Mouse (Mus musculus): Measurements from ENCODE around the gene Tmprss2. TPM values are rescaled to one million over a fixed set of nuclear protein-coding genes. Genes with fewer than 3 reads are reported as not detected.
A peak's percentile ranks its signal among the peaks of the same experiment; 100 is the strongest.

Gene Tmprss2
- polyA plus RNA-seq, 1 experiment from 2014 or later = 0.23 TPM

DNA sequence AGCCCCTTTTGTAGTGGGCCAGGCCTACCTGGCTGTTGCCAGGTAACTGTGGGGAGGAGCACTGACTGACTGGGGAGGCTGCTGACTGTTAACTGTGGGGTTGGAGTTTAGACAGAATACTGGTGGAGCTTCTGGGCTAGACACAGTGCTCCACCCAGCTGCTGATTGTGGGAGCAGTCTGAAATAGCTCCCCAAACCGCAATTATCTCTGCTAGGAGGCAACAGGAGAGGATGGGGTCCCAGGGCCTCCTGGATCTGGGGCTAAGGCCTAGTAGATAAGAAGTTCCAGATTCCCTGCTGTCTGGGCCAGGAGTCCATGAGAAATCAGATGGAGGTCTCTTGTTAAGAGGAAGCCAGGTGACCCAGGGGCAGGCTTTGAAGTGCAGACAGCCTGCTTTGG lies 74.1 kb downstream of the Tmprss2 start:
- ATAC-seq (ENCODE audit: low FRiP score) = no peak
- Histone ChIP-seq H3K9ac (ENCODE audit: low read length) (no peak overlapping the region), H3K27ac (ENCODE audit: low read depth, low read length) (no peak overlapping the region), H3K4me1 (ENCODE audit: control insufficient read depth, insufficient read depth, low read length) (peaks cover 14% of the 10 kb centered on the region), H3K27me3 (ENCODE audit: control insufficient read depth, insufficient read depth, low read length) (no peaks in the 10 kb centered on the region), H3K4me2 (no peak overlapping the region), H3K36me3 (ENCODE audit: control insufficient read depth, insufficient read depth, low read length) (no peaks in the 10 kb centered on the region), H3K9me3 (ENCODE audit: control insufficient read depth, low read length) (no peaks in the 10 kb centered on the region), H3K4me3 (ENCODE audit: low read depth, low read length) (no peak overlapping the region)
- no peak for DNase-seq (ENCODE audit: low spot score, missing footprints)
- whole genome bisulfite sequencing = 83% methylated on average over 1 of the region's 1 CpGs

DNA sequence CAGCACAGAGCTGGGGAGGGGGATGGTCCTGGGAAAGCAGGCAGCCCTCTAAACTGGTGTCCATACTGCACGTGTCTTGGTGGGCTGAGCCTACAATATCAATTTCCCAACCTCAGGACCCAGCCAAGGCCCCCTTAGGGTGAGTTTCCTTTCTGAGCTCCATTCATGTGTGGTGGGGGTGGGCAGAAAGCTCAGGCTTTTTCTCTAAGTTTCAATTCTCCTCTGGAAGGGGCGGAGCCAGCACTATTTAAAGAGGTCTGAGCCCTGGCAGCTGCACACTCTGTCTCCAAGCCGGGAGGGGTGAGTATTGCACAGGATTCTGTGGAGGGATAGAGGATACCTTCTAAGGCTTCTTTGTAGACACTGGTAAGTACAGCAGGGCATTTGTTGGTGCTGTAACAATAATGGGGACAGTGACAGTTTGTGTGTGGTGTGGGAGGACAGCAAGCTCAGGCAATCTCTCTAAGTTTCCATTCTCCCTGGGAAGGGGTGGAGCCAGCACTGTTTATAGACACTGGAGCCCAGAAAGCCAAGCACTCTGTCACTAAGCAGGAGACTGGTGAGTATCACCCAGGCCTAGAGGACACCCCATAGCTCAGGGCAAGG lies 75.1 kb downstream of the Tmprss2 start:
- H3K9me3 ChIP-seq (ENCODE audit: control insufficient read depth, low read length) = no peaks in the 10 kb centered on the region
- ATAC-seq (ENCODE audit: low FRiP score) (peak; percentile 90), DNase-seq (ENCODE audit: low spot score, missing footprints) (peak; percentile 92)
- 12% methylated on average over 3 of the region's 3 CpGs for WGBS
- peak overlapping the region; percentile 16; the same call in 1 of the 2 replicates for H3K4me2 ChIP-seq
- no peak overlapping the region; the same call in 1 of the 2 replicates for H3K27ac ChIP-seq (ENCODE audit: low read depth, low read length)
- H3K4me3 ChIP-seq (ENCODE audit: low read depth, low read length) = no peak overlapping the region
- H3K9ac ChIP-seq (ENCODE audit: low read length) = peak overlapping the region; percentile 24; the same call in 1 of the 2 replicates
- H3K27me3 ChIP-seq (ENCODE audit: control insufficient read depth, insufficient read depth, low read length) = no peaks in the 10 kb centered on the region
- no peaks in the 10 kb centered on the region for H3K36me3 ChIP-seq (ENCODE audit: control insufficient read depth, insufficient read depth, low read length)
- peaks cover 14% of the 10 kb centered on the region for H3K4me1 ChIP-seq (ENCODE audit: control insufficient read depth, insufficient read depth, low read length)

DNA sequence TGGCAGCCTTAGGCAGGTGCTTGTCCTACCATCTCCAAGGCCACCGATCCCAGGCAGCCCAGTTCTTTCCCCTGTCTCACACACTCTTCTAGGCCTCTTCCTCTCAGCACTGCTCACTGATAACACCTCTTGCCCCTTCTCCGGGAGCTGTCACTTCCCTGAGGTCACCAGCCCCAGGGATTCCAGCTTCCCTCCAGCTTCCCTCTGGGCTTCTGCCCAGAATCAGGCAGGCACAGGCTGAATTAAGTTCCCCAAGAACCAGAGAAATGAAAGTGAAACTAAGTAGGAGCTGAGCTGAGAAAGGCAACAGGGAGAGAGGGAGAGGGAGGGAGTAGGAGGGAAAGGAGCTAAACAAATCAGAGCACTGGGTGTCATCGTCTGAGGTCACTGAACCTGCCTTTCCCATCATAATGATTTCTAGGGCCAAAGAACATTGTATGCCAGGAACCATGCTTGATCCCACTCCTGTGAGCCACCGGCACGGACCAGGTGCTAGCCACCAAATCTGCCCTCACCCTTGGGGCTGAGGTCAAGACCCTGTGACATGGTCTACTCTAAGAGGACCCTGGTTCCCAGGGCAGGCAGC lies 76.0 kb downstream of the Tmprss2 start:
- peak overlapping the region; percentile 14; the same call in 1 of the 2 replicates for H3K27ac ChIP-seq (ENCODE audit: low read depth, low read length)
- ATAC-seq (ENCODE audit: low FRiP score) = peak; percentile 25; the same call in 1 of the 2 replicates
- peaks cover 14% of the 10 kb centered on the region for H3K4me1 ChIP-seq (ENCODE audit: control insufficient read depth, insufficient read depth, low read length)
- H3K4me2 ChIP-seq = no peak overlapping the region
- H3K4me3 ChIP-seq (ENCODE audit: low read depth, low read length) = no peak overlapping the region
- no peaks in the 10 kb centered on the region for H3K9me3 ChIP-seq (ENCODE audit: control insufficient read depth, low read length)
- peak; percentile 84 for DNase-seq (ENCODE audit: low spot score, missing footprints)
- WGBS = 42% methylated on average over 5 of the region's 5 CpGs
- no peaks in the 10 kb centered on the region for H3K36me3 ChIP-seq (ENCODE audit: control insufficient read depth, insufficient read depth, low read length)
- no peaks in the 10 kb centered on the region for H3K27me3 ChIP-seq (ENCODE audit: control insufficient read depth, insufficient read depth, low read length)
- peak overlapping the region; percentile 24 for H3K9ac ChIP-seq (ENCODE audit: low read length)

DNA sequence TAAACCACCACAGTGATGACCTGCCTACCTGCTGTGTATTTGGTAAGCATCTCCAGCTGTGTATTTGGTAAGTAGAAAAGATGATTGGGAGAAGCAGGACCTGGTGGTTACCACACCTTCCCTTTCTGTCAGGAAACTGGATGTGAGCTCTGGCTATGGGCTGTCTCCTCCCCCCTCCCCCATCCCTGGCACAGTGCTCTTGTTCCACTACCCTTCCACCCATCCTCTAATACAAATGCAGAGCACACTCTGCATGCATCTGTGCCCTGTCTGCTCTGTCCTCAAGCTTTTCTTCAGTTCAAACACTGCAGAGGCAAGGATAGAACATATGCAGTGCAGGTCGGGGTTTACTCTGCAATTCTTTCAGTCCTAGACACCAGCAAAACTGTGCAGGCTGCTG lies 76.5 kb downstream of the Tmprss2 start:
- no peak overlapping the region for H3K27ac ChIP-seq (ENCODE audit: low read depth, low read length)
- no peaks in the 10 kb centered on the region for H3K27me3 ChIP-seq (ENCODE audit: control insufficient read depth, insufficient read depth, low read length)
- H3K4me3 ChIP-seq (ENCODE audit: low read depth, low read length) = no peak overlapping the region
- ATAC-seq (ENCODE audit: low FRiP score) (no peak), DNase-seq (ENCODE audit: low spot score, missing footprints) (no peak)
- no peak overlapping the region for H3K4me2 ChIP-seq
- 43% methylated on average over 1 of the region's 1 CpGs for WGBS
- H3K9me3 ChIP-seq (ENCODE audit: control insufficient read depth, low read length) = no peaks in the 10 kb centered on the region
- H3K9ac ChIP-seq (ENCODE audit: low read length) = peak overlapping the region; percentile 24; the same call in 1 of the 2 replicates
- H3K36me3 ChIP-seq (ENCODE audit: control insufficient read depth, insufficient read depth, low read length) = no peaks in the 10 kb centered on the region
- H3K4me1 ChIP-seq (ENCODE audit: control insufficient read depth, insufficient read depth, low read length) = peaks cover 14% of the 10 kb centered on the region

DNA sequence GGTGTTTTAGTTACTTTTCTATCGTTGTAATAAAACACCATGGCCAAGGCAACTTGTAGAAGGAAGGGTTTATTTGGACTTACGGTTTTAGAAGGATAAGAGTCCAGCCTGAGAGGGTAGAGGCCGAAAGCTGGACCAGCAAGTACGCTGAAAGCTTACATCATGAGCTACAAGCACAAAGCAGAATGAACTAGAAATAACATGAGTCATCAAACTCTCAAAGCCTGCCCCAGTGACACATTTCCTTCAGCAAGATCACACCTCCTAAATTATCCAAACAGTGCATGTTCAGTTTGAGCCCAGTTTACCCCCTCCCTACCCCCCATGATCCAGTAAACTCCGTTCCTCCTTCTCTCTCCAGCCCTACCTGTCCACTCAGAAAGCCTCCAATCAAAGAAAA lies 77.2 kb downstream of the Tmprss2 start:
- Histone ChIP-seq H3K9me3 (ENCODE audit: control insufficient read depth, low read length) (no peaks in the 10 kb centered on the region), H3K27me3 (ENCODE audit: control insufficient read depth, insufficient read depth, low read length) (no peaks in the 10 kb centered on the region), H3K36me3 (ENCODE audit: control insufficient read depth, insufficient read depth, low read length) (no peaks in the 10 kb centered on the region), H3K4me3 (ENCODE audit: low read depth, low read length) (no peak overlapping the region), H3K4me2 (no peak overlapping the region), H3K9ac (ENCODE audit: low read length) (no peak overlapping the region), H3K27ac (ENCODE audit: low read depth, low read length) (no peak overlapping the region), H3K4me1 (ENCODE audit: control insufficient read depth, insufficient read depth, low read length) (peaks cover 14% of the 10 kb centered on the region)
- WGBS = 88% methylated on average over 5 of the region's 5 CpGs
- no peak for ATAC-seq (ENCODE audit: low FRiP score)
- no peak for DNase-seq (ENCODE audit: low spot score, missing footprints)

DNA sequence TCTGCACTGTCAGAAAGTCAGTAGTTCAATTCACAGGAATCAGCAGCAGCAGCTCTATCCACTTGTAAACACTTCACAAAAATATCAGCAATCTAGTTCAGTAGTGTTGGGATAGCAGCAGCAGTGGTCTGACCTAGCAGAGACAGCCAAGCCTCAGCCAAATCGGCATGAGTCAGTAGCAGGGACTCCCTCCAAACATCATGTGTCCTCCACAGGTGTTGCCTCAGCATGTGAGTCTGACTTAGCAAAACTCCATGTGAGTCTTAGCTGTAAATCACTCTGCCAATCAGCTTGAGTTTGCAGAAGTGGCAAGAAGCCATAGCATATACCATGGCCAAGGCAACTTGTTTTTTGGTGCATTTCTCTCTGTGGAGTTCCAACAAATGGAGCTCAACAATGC lies 77.9 kb downstream of the Tmprss2 start:
- 84% methylated on average over 1 of the region's 1 CpGs for WGBS
- H3K27me3 ChIP-seq (ENCODE audit: control insufficient read depth, insufficient read depth, low read length) = no peaks in the 10 kb centered on the region
- ATAC-seq (ENCODE audit: low FRiP score) = no peak
- H3K9me3 ChIP-seq (ENCODE audit: control insufficient read depth, low read length) = no peaks in the 10 kb centered on the region
- H3K4me3 ChIP-seq (ENCODE audit: low read depth, low read length) = no peak overlapping the region
- no peak overlapping the region for H3K4me2 ChIP-seq
- H3K36me3 ChIP-seq (ENCODE audit: control insufficient read depth, insufficient read depth, low read length) = no peaks in the 10 kb centered on the region
- peaks cover 14% of the 10 kb centered on the region for H3K4me1 ChIP-seq (ENCODE audit: control insufficient read depth, insufficient read depth, low read length)
- H3K27ac ChIP-seq (ENCODE audit: low read depth, low read length) = no peak overlapping the region
- no peak for DNase-seq (ENCODE audit: low spot score, missing footprints)
- no peak overlapping the region for H3K9ac ChIP-seq (ENCODE audit: low read length)

DNA sequence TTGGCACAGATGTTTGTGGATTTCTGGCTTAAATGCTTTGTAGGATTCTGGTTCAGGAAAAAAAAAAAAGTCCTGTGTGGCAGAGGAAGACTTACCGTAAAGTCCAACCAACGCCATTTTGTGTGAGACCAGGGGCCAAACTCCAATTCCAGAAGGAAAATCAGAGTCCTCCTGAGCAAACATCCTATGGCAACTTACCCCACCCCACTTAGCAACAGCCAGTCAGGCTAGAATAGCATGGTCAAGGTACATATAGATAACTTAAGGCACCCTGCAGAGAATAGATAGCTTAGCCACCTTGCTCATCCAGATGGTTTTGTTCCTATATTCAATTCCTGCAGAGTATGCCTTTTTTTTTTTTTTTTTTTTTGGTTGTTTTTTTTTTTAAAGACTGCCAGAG lies 81.8 kb downstream of the Tmprss2 start:
- Histone ChIP-seq H3K4me2 (no peak overlapping the region), H3K9me3 (ENCODE audit: control insufficient read depth, low read length) (no peaks in the 10 kb centered on the region), H3K4me1 (ENCODE audit: control insufficient read depth, insufficient read depth, low read length) (no peaks in the 10 kb centered on the region), H3K27me3 (ENCODE audit: control insufficient read depth, insufficient read depth, low read length) (no peaks in the 10 kb centered on the region), H3K4me3 (ENCODE audit: low read depth, low read length) (no peak overlapping the region), H3K27ac (ENCODE audit: low read depth, low read length) (no peak overlapping the region), H3K9ac (ENCODE audit: low read length) (no peak overlapping the region), H3K36me3 (ENCODE audit: control insufficient read depth, insufficient read depth, low read length) (no peaks in the 10 kb centered on the region)
- WGBS = 87% methylated on average over 2 of the region's 2 CpGs
- no peak for ATAC-seq (ENCODE audit: low FRiP score)
- no peak for DNase-seq (ENCODE audit: low spot score, missing footprints)

DNA sequence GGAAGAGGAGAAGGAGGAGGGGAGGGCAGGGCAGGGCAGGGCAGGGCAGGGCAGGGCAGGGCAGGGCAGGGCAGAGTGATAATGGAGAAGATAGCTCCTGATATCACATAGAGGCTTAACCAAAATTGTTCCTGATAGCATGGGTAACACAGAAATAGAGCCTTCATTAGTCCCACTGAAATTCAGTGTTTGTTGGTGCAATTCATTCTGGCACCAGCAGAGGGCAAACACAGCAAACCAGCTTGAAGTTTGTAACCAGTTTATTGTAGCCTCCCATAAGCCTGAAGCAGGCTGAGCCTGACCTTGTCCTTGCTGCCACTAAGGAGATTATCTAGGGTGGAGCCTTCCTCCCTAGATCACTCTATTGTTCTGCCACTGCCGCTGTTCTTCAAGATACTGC lies 88.0 kb downstream of the Tmprss2 start:
- Histone ChIP-seq H3K27me3 (ENCODE audit: control insufficient read depth, insufficient read depth, low read length) (no peaks in the 10 kb centered on the region), H3K4me1 (ENCODE audit: control insufficient read depth, insufficient read depth, low read length) (no peaks in the 10 kb centered on the region), H3K4me3 (ENCODE audit: low read depth, low read length) (no peak overlapping the region), H3K4me2 (no peak overlapping the region), H3K9ac (ENCODE audit: low read length) (no peak overlapping the region), H3K36me3 (ENCODE audit: control insufficient read depth, insufficient read depth, low read length) (no peaks in the 10 kb centered on the region), H3K27ac (ENCODE audit: low read depth, low read length) (no peak overlapping the region), H3K9me3 (ENCODE audit: control insufficient read depth, low read length) (no peaks in the 10 kb centered on the region)
- WGBS = 8% methylated on average over 1 of the region's 1 CpGs
- DNase-seq (ENCODE audit: low spot score, missing footprints) = peak; percentile 97
- peak; percentile 50; the same call in 1 of the 2 replicates for ATAC-seq (ENCODE audit: low FRiP score)

DNA sequence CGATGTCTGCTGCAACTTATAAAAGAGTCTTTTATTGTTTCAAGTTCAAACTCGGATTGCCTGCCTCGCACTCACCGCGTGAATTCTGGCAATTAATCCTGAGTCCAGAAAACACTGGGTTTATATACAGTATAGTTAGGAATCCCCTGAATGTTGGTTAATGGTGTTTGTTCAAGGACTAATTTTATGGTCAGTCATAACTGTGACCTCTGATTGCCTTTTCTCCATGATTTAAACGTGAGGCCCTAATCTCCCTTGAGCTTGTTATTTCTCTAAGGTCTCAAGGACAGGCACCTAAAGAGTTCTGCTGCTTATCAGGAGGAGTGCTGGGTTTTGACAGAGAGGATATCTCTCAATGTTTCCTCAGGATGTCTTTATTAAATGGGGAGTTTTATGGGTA lies 89.0 kb downstream of the Tmprss2 start:
- 87% methylated on average over 6 of the region's 6 CpGs for WGBS
- no peaks in the 10 kb centered on the region for H3K9me3 ChIP-seq (ENCODE audit: control insufficient read depth, low read length)
- no peak overlapping the region for H3K4me3 ChIP-seq (ENCODE audit: low read depth, low read length)
- no peak overlapping the region for H3K9ac ChIP-seq (ENCODE audit: low read length)
- H3K4me1 ChIP-seq (ENCODE audit: control insufficient read depth, insufficient read depth, low read length) = no peaks in the 10 kb centered on the region
- ATAC-seq (ENCODE audit: low FRiP score) = no peak
- no peak overlapping the region for H3K27ac ChIP-seq (ENCODE audit: low read depth, low read length)
- H3K27me3 ChIP-seq (ENCODE audit: control insufficient read depth, insufficient read depth, low read length) = no peaks in the 10 kb centered on the region
- H3K36me3 ChIP-seq (ENCODE audit: control insufficient read depth, insufficient read depth, low read length) = no peaks in the 10 kb centered on the region
- H3K4me2 ChIP-seq = no peak overlapping the region
- peak; percentile 17 for DNase-seq (ENCODE audit: low spot score, missing footprints)

Data from midbrain, embryonic 11.5 days (tissue).